Mouse (Mus musculus): ENCODE measurements at regions not wholly inside any gene's neighbourhood (a gene's known extent, or its start where the extent isn't known, plus 50 kb on each side); places are given as distances from the start of the nearest gene placed in this dataset.

- no peak for DNase-seq
- intact Hi-C loops (cut with DNase I; ENCODE audit: low total_unique reads), result no loop called here
Observed at GRCm38 (mm10) chr5:44416844-44417589, 190.6 kb upstream of the Tapt1 start.

DNA sequence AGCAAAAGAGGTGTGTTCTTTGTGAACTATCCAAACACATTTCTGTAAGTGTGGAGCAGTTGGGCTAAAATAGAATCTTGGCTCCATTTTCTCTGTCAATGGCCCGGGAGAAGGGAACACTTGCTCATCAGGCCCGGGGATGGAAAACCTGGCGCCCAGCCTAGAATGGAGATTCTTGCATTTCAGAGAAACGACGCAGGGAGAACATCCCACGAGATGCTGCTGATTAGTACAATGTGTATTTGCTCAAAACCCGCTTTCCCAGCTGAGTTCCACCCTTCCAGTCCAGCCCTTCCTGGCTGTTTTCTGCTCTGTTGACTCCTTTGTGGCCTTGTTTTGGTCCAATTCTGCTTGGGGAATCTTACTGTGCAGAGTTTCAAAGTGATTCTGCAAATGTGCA is 188.0 kb upstream of the Tapt1 start:
- intact Hi-C loops (cut with DNase I; ENCODE audit: low total_unique reads), result no loop called here
- DNase-seq, result peak; percentile 91

GRCm38 (mm10) chr5:44403300-44403699 is 176.9 kb upstream of the Tapt1 start:
- intact Hi-C loops (cut with DNase I; ENCODE audit: low total_unique reads), result no loop called here
- DNase-seq, result no peak

- DNase-seq, result no peak
- intact Hi-C loops (cut with DNase I; ENCODE audit: low total_unique reads), result no loop called here
Observed at GRCm38 (mm10) chr5:44400573-44401332, 174.3 kb upstream of the Tapt1 start.

DNA sequence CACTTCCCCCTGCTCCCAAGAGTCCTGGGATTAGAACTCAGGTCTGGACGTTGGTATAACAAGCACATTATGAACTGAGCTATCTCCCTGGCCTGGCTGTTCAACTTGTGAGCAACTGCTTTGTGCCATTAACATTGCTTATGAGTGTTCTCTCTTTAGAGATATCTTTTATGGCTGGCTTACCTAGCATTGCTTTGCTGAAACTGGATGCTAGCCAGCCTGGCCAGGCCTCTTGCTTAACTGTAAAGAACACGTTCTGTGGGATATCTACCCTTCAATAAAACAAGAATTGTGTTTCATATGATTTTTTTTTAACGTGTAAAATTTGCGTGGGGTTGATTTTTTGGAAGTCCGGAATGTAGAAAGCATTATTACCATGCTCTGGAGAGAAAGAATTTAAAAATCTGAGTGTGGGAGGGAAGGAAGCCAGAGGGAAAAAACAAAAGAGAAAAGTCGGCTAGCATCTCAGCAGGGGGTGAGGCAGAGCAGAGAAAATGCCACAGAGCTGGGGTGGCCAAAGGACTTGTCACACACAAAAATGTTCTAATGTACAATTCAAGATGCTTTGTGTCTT is 160.9 kb upstream of the Tapt1 start:
- DNase-seq, result no peak
- intact Hi-C loops (cut with DNase I; ENCODE audit: low total_unique reads), result no loop called here

GRCm38 (mm10) chr5:44386176-44386575 is 159.8 kb upstream of the Tapt1 start:
- intact Hi-C loops (cut with DNase I; ENCODE audit: low total_unique reads), result no loop called here
- peak; percentile 9 for DNase-seq

DNA sequence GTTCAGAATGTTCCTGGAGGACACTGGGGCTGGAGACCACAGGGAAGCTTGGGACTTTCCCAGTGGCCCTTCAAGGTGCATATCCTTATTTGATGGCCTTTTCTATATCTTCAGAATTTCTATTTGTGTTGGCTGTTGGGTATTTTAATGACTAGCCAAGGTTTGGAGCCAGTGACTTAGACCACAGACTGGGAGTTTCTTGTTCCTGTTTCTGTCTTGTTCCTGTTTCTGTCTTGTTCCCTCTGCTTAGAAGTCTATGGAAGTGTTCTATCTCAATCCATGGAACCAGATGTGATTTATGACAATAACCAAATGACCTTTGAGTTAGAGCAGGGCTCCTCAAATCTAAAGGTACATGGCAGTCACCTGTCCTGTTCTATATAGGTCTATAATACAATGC is 156.6 kb upstream of the Tapt1 start:
- DNase-seq, result no peak

DNA sequence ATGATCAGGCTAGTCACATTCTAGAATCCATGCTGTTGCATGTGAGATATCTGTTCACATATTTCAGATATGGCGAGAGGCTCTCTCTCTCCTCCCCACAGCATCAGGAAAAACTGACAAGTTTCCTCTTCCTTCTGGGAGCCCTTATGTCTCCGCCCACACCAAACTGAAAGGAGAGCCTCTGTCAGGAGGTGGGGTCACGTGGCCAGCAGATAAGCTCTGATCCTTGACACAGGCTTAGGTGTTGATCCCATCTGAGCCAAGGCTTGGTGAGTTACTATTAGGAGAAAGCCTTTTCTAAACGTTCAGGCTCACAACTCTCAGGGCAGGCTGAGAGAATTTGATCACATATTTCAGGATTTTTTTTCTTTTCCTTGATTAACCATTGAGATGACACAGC is 143.6 kb upstream of the Tapt1 start:
- intact Hi-C loops (cut with DNase I; ENCODE audit: low total_unique reads), result no loop called here
- DNase-seq, result no peak

More for the DNA sequence above, 156.6 kb upstream of the Tapt1 start:
- intact Hi-C loops (cut with DNase I; ENCODE audit: low total_unique reads), result no loop called here

- intact Hi-C loops (cut with DNase I; ENCODE audit: low total_unique reads), result no loop called here
- no peak for DNase-seq
Observed at GRCm38 (mm10) chr5:44352324-44352723, 125.9 kb upstream of the Tapt1 start.

- DNase-seq, result no peak
- intact Hi-C loops (cut with DNase I; ENCODE audit: low total_unique reads), result no loop called here
Observed at GRCm38 (mm10) chr5:44341457-44342014, 115.1 kb upstream of the Tapt1 start.

DNA sequence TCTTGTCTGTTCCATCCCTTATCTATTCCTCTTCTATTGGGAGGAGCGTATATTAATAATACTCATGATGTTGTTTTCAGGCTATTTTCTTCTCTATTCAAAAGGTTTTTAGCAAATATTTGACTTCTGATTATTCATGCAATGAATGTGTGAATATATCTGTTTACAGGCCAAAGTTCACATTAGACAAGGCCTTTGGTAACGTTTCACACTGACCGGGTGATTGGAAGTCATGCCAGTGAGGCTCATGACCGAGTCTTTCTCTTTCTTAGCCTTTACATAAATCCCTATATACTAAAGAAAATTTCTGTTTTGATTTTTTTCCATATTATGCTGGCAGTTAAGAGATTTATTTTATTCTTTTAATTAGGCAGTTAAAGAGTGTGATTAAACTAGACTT is 112.2 kb upstream of the Tapt1 start:
- DNase-seq, result no peak

GRCm38 (mm10) chr5:44335756-44336155 is 109.3 kb upstream of the Tapt1 start:
- no peak for DNase-seq
- intact Hi-C loops (cut with DNase I; ENCODE audit: low total_unique reads), result no loop called here

More for the DNA sequence above, 112.2 kb upstream of the Tapt1 start:
- intact Hi-C loops (cut with DNase I; ENCODE audit: low total_unique reads), result no loop called here

GRCm38 (mm10) chr5:44319626-44320025 is 93.2 kb upstream of the Tapt1 start:
- intact Hi-C loops (cut with DNase I; ENCODE audit: low total_unique reads), result no loop called here

GRCm38 (mm10) chr5:44306769-44307557 is 80.5 kb upstream of the Tapt1 start:
- intact Hi-C loops (cut with DNase I; ENCODE audit: low total_unique reads), result no loop called here
- DNase-seq, result no peak

More at GRCm38 (mm10) chr5:44319626-44320025, 93.2 kb upstream of the Tapt1 start:
- DNase-seq, result no peak

- intact Hi-C loops (cut with DNase I; ENCODE audit: low total_unique reads), result loop anchor here (5.0 kb wide), 1 partner anchor 978 kb away; no protein-coding TSS in a partner anchor
- peak; percentile 34 for DNase-seq
Observed at GRCm38 (mm10) chr5:44303886-44304855, 77.7 kb upstream of the Tapt1 start.

- DNase-seq, result peak; percentile 51
- intact Hi-C loops (cut with DNase I; ENCODE audit: low total_unique reads), result loop anchor here (5.0 kb wide), 1 partner anchor 1118 kb away; no protein-coding TSS in a partner anchor
Observed at GRCm38 (mm10) chr5:44284384-44284783, 58.0 kb upstream of the Tapt1 start.
